Mouse (Mus musculus): Measurements from ENCODE around the gene Kat2a.

- no peak for TF ChIP-seq CTCF (IDR thresholded peaks at IDR 0.05; ENCODE audit: control insufficient read depth, insufficient read depth, low read length)
- TF ChIP-seq POLR2A (IDR thresholded peaks at IDR 0.05; ENCODE audit: borderline replicate concordance, control insufficient read depth, low read depth, low read length), result no peak
Measured at GRCm38 (mm10) chr11:100758707-100759610, 46.7 kb upstream of the Kat2a start.

All from bone marrow, adult 2 months (tissue).